8 mouse cellular contexts compared by ENCODE assay signal in genomic region chr7:141437178-141438120, GRCm38 (mm10). TPM values are rescaled to one million over a fixed set of nuclear protein-coding genes. Genes with fewer than 3 reads are reported as not detected.
A peak's percentile ranks its signal among the peaks of the same experiment; 100 is the strongest.
DNase-seq lines count a peak whose midpoint lies in the region; ATAC-seq and TF ChIP-seq lines count a peak whose summit lies in the region.

Gene Slc25a22, minus strand, starts transcription at chr7:141437892.

- WGBS in intestine, embryonic 14.5 days, result 5% methylated on average over 53 of the region's 53 CpGs
- WGBS in limb, embryonic 10.5 days, result 6% methylated on average over 53 of the region's 53 CpGs
- 6% methylated on average over 53 of the region's 53 CpGs for WGBS in midbrain, embryonic 11.5 days
- 8% methylated on average over 53 of the region's 53 CpGs for WGBS in spleen, adult 2 months

- no peaks in the 10 kb centered on the region for H3K27me3 ChIP-seq in intestine, embryonic 14.5 days (replicated peaks; ENCODE audit: control insufficient read depth, insufficient read depth, low read length)
- no peaks in the 10 kb centered on the region for H3K27me3 ChIP-seq in limb, embryonic 10.5 days (ENCODE audit: low read depth, poor library complexity, severe bottlenecking)
- H3K27me3 ChIP-seq in midbrain, embryonic 11.5 days (ENCODE audit: control insufficient read depth, insufficient read depth, low read length), result no peaks in the 10 kb centered on the region
- H3K27me3 ChIP-seq in spleen, adult 2 months (ENCODE audit: control insufficient read depth, insufficient read depth, low read length), result no peaks in the 10 kb centered on the region

- H3K4me2 ChIP-seq in intestine, embryonic 14.5 days (ENCODE audit: low read length), result peak within 1 kb of the TSS; percentile 88
- peak within 1 kb of the TSS; percentile 87 for H3K4me2 ChIP-seq in midbrain, embryonic 11.5 days

- peak within 1 kb of the TSS; percentile 66 for H3K9ac ChIP-seq in intestine, embryonic 14.5 days (ENCODE audit: low read length)
- H3K9ac ChIP-seq in midbrain, embryonic 11.5 days (ENCODE audit: low read length), result peak within 1 kb of the TSS; percentile 81

- peak within 1 kb of the TSS; percentile 63 for H3K4me3 ChIP-seq in intestine, embryonic 14.5 days (ENCODE audit: low read depth, low read length)
- H3K4me3 ChIP-seq in limb, embryonic 10.5 days, result peak within 1 kb of the TSS; percentile 73
- H3K4me3 ChIP-seq in midbrain, embryonic 11.5 days (ENCODE audit: low read depth, low read length), result peak within 1 kb of the TSS; percentile 60
- H3K4me3 ChIP-seq in spleen, adult 2 months (ENCODE audit: extremely low read depth, insufficient read depth, insufficient read length), result peak within 1 kb of the TSS; percentile 87

- ATAC-seq in intestine, embryonic 14.5 days (replicated peaks; ENCODE audit: low FRiP score, low TSS enrichment, low read depth), result peak; percentile 76
- ATAC-seq in midbrain, embryonic 11.5 days (ENCODE audit: low FRiP score), result peak; percentile 83

- peak; percentile 38 for TF ChIP-seq POLR2A in spleen, adult 2 months (IDR thresholded peaks at IDR 0.05; ENCODE audit: low read depth, low read length)

- H3K9me3 ChIP-seq in intestine, embryonic 14.5 days (ENCODE audit: control insufficient read depth, low read length), result no peaks in the 10 kb centered on the region
- H3K9me3 ChIP-seq in limb, embryonic 10.5 days (replicated peaks), result no peaks in the 10 kb centered on the region
- H3K9me3 ChIP-seq in midbrain, embryonic 11.5 days (ENCODE audit: control insufficient read depth, low read length), result no peaks in the 10 kb centered on the region

- peak; percentile 79 for TF ChIP-seq CTCF in spleen, adult 2 months (IDR thresholded peaks at IDR 0.05; ENCODE audit: extremely low read depth, insufficient read depth, insufficient read length, insufficient replicate concordance)

- H3K4me1 ChIP-seq in intestine, embryonic 14.5 days (replicated peaks; ENCODE audit: control insufficient read depth, insufficient read depth, low read length), result peaks cover 33% of the 10 kb centered on the region
- H3K4me1 ChIP-seq in limb, embryonic 10.5 days, result peaks cover 79% of the 10 kb centered on the region
- peaks cover 30% of the 10 kb centered on the region for H3K4me1 ChIP-seq in midbrain, embryonic 11.5 days (ENCODE audit: control insufficient read depth, insufficient read depth, low read length)
- H3K4me1 ChIP-seq in spleen, adult 2 months (ENCODE audit: control insufficient read depth, insufficient read depth, insufficient read length), result peaks cover 24% of the 10 kb centered on the region; the same call in 1 of the 2 replicates

- peaks cover 51% of the 10 kb centered on the region for H3K36me3 ChIP-seq in intestine, embryonic 14.5 days (ENCODE audit: control insufficient read depth, insufficient read depth, low read length)
- peaks cover 68% of the 10 kb centered on the region for H3K36me3 ChIP-seq in limb, embryonic 10.5 days
- peaks cover 2% of the 10 kb centered on the region; the same call in 1 of the 2 replicates for H3K36me3 ChIP-seq in midbrain, embryonic 11.5 days (ENCODE audit: control insufficient read depth, insufficient read depth, low read length)
- H3K36me3 ChIP-seq in spleen, adult 2 months (ENCODE audit: control insufficient read depth, insufficient read depth, low read length), result peaks cover 8% of the 10 kb centered on the region

- DNase-seq in 3T3-L1 (ENCODE audit: low read depth, low spot score), result peak; percentile 71
- DNase-seq in adrenal gland, adult 8-10 months, result peak; percentile 71
- peak; percentile 88 for DNase-seq in embryo, embryonic 9.5 days (ENCODE audit: extremely low spot score)
- peak; percentile 71 to 78 for DNase-seq in gastrocnemius, postnatal 36 days
- DNase-seq in intestine, embryonic 14.5 days (ENCODE audit: low spot score), result peak; percentile 92
- peak; percentile 90 for DNase-seq in limb, embryonic 10.5 days (ENCODE audit: low spot score)
- DNase-seq in midbrain, embryonic 11.5 days (ENCODE audit: low spot score, missing footprints), result peak; percentile 99
- peak in 1 of 2 experiments; percentile 82 for DNase-seq in spleen, adult 2 months (ENCODE audit: low read depth in 1 of 2, low spot score in 2 of 2)

- intact Hi-C loops in gastrocnemius, postnatal 36 days (cut with DNase I), result loop anchor here (2.0 kb wide), 1 partner anchor 29 kb away; no protein-coding TSS in a partner anchor

- peak within 1 kb of the TSS; percentile 51; the same call in 1 of the 2 replicates for H3K27ac ChIP-seq in intestine, embryonic 14.5 days (ENCODE audit: low read depth)
- peak within 1 kb of the TSS; percentile 89 for H3K27ac ChIP-seq in limb, embryonic 10.5 days
- no peak within 1 kb of the TSS; the same call in 1 of the 2 replicates for H3K27ac ChIP-seq in midbrain, embryonic 11.5 days (ENCODE audit: low read depth, low read length)
- peak within 1 kb of the TSS; percentile 82 for H3K27ac ChIP-seq in spleen, adult 2 months (ENCODE audit: insufficient read depth, low read length)

RNA-seq across cellular contexts. Expression of gene Slc25a22, which starts in this region (rescaled TPM):
- 100 to 1,000 TPM in 3 of 4 experiments, 10 to 100 TPM in 1; 86.7 to 109 (median 104) TPM for total RNA-seq in adrenal gland, adult 8-10 months (2022)
- total RNA-seq in gastrocnemius, postnatal 36 days (2021), result 10 to 100 TPM; 15.6 to 38.4 TPM
- polyA plus RNA-seq in intestine, embryonic 14.5 days (2014; fragmentation: Nextera tagmentation; extraction: Ambion mirVana), result 34.7 and 35.3 TPM in 2 replicates
- polyA plus RNA-seq in limb, embryonic 10.5 days (2016; fragmentation: Nextera tagmentation; extraction: Ambion mirVana), result 43.6 and 48.3 TPM in 2 replicates
- 31.2 and 31.9 TPM in 2 replicates for polyA plus RNA-seq in midbrain, embryonic 11.5 days (2014; fragmentation: Nextera tagmentation; extraction: Ambion mirVana)
- polyA plus RNA-seq in spleen, adult 2 months (2012; rRNA removed), result 66.2 and 89.4 TPM in 2 replicates
